Mouse (Mus musculus) erythroblast, adult 5-6 weeks (primary cell): ENCODE measurements around the gene Robo1. TPM values are rescaled to one million over a fixed set of nuclear protein-coding genes. Genes with fewer than 3 reads are reported as not detected.

ENCODE experiments used
- ATAC-seq: replicated peaks from 2 replicates; pipeline ENCODE4 v1.8.0; 2016; ENCODE audit warnings: moderate number of reproducible peaks, mild to moderate bottlenecking, moderate TSS enrichment, inconsistent platforms; ENCODE audit not compliant: poor library complexity, low FRiP score, severe bottlenecking
- total RNA-seq, 2 experiments: library from RNA; stranded (forward) in 1 of 2; stranded (reverse) in 1 of 2; fragments of 150-400 nt in 1 of 2; fragments of 200-764, 138-1000 nt in 1 of 2; gene quantifications; 2 replicates each; pipeline versions ENCODE4 v1.2.3 to v1.2.4; 2015 to 2017; ENCODE audit warnings: low replicate concordance in 2 of 2

Robo1 gene
- total RNA-seq, 2 experiments from 2014 or later = 0.43 TPM; not detected in 1

- no peak for ATAC-seq
Observed at GRCm38 (mm10) chr16:72664233-72664613, 356.1 kb downstream of the Robo1 start.

DNA sequence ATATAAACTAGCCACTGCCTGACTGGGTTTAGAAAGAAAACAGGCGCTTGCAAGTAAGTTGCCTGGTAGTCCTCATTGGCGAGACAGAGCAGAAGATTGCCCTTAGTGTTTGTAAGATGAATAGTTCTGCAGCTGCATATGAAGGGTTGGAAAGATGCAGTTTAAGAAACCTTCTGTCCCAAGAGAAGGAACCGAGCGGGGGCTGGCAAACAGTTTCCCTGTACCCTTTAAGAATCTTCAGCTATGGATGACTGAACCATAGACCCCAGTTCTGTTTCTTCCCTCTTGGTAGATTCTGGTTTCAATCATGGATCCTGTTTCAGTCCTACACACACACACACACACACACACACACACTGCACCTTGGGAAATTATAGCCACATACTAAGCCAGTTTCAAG, 356.7 kb downstream of the Robo1 start:
- ATAC-seq = no peak

DNA sequence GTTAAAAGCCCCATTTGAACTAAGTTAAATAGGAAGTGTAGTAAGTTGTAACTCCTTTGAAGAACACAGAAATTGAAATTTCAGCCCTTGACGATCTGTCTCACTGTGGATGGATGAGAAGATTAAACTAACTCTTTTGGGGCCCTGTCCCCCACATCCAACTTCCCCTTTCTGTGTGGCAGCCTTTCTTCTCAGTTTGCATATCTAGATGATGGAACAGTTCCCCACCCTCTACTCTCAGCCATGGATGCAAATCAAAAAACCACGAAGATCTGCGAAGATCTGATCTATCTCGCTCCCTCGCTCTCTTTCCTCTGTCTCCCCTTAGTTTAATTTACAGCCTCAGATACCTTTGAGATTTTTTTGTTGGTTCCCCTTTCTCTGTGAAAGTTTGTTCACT, 357.3 kb downstream of the Robo1 start:
- no peak for ATAC-seq

DNA sequence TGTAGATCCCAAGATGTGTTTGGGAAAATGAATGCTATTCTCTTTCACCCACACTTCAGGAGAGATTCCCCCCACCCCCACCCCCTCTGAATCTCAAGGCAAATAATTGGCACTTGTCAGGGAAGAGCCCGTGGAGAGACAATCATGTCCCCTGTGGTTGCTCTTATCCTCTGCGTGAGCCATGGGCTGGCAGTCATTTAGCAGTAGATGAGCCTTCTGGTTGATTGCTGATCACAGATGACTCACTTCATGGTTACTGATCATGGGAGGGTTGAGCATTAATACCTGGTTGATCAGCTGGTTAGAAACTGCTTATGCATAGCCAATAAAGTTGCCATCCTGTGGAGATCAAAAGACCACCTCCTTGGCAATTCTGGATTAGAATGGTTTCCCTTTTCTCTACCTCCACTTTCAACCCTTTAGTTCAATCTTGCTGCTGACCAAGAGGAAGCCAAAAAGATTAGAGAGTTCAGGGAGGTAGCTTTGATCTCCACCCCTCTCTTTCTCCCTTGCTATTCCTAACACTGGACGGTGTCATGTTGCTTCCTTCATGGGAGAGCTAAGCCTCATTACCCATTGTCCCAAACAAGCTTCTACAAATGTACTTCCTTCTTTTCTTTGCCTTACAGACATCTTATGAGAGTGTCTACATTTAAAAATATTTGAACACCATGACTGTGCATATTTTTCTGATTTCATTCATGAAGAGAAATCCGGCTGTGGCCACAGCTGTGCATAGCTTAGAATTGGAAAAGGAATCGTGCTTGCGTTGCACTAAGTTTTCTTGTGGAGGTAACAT, 362.3 kb downstream of the Robo1 start:
- no peak for ATAC-seq

- no peak for ATAC-seq
Observed at GRCm38 (mm10) chr16:72677234-72677633, 369.1 kb downstream of the Robo1 start.

DNA sequence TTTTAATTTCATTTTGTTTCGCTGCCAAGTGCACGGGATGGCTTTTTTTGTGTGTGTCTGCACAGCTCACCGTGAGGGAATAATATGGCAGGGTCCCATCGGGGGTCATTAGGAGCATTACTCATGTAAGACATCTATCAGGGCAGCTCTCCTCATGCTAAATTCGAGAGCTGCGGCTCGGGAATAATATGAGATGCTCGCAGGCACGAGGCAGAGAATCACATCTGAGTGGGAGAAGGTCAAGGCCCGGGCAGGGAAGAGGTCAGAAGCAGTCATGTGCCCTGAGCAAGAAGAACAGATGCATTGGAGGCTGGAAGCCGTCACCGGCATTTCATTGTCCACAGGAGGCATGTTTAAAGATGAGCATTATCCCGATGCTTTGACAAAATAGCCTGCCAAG, 370.3 kb downstream of the Robo1 start:
- no peak for ATAC-seq

GRCm38 (mm10) chr16:72678947-72679558, 370.9 kb downstream of the Robo1 start:
- ATAC-seq = no peak

DNA sequence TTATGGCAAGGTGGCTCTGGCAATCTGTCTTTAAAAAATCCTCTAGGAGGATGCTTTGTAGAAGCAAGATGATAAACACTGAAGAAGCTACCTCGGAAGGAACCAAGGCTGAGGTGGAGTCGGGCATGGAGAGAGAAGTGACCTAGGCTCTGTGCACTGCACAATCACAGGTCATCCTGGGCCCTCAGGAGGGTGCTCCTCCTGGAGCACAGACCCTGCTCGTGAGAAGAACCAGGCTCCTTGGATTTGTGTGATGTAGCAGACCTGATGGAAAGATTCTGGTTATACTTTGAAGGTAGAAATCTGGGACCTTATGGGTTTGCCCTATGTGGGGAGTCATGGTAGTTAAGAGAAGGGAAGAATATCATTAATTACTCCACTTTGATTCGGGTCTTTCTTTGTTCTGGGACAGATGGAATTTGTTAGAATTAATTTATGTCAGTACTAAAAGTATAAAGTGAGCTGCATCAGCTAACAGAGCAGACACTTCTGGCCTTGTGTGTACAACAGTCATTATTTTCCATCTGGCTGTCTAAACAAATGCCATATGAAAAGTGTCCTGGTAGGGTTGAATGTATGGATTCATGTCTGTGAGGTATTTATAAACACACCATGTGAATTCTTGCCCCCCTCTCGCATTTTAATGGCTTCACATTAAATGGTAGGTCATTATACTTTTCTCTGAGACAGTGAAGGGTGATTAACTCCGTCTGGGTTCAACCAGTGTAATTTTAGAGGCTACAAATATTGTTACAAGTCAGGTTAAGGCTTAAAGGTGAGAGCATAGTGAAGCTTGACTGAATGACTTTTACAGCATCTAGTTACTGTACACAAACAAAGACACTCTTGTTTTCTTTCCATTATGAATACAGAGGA, 377.7 kb downstream of the Robo1 start:
- ATAC-seq = no peak

- ATAC-seq = no peak
Observed at GRCm38 (mm10) chr16:72686480-72687053, 378.5 kb downstream of the Robo1 start.

- ATAC-seq = no peak
Observed at GRCm38 (mm10) chr16:72687651-72688050, 379.5 kb downstream of the Robo1 start.

DNA sequence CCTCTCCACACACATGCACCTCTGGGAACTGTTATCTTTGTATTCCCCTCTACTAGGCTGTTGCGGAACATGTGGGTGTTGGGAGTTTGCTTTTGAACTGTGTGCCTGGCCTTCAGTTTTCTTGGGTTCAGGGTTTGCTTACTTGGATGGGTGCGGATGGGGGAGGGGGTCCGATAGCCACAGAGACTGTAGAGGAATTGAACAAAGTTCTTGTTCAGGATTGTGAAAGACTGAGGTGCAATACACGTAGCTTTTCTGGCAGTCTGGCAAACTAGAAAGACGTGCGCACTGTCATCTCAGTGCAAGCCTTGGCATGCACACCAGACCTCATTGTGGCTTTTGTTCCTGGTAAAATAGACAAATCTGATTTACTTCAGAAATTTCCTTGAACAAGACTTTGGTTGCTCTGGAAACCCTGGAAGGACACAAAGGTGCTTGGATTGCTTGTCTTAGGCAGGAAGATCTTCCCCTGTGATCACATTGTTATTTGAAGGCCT, 380.1 kb downstream of the Robo1 start:
- ATAC-seq = no peak

DNA sequence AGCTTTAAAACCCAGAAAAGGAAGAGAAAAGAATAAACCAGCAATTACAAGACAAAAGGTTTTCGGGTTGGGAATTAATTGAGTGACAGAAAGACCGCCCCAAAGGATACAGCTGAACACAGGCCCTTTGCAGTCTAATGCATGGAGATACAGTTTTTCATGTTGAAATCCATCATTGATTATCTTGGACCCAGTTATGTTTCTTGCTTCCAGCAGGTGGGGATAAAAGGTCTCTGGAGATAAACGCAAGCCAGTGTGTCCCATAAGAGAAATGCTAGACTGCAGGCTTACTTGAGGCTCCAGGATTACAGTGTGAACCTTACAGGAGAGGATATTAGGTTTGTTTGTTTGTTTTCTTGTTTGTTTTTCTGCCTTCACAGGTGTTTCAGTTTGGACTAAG, 383.8 kb downstream of the Robo1 start:
- no peak for ATAC-seq

- no peak for ATAC-seq
Observed at GRCm38 (mm10) chr16:72693446-72694274, 385.6 kb downstream of the Robo1 start.

- ATAC-seq = no peak
Observed at GRCm38 (mm10) chr16:72694787-72695186, 386.7 kb downstream of the Robo1 start.

GRCm38 (mm10) chr16:72699238-72700006, 391.3 kb downstream of the Robo1 start:
- no peak for ATAC-seq

DNA sequence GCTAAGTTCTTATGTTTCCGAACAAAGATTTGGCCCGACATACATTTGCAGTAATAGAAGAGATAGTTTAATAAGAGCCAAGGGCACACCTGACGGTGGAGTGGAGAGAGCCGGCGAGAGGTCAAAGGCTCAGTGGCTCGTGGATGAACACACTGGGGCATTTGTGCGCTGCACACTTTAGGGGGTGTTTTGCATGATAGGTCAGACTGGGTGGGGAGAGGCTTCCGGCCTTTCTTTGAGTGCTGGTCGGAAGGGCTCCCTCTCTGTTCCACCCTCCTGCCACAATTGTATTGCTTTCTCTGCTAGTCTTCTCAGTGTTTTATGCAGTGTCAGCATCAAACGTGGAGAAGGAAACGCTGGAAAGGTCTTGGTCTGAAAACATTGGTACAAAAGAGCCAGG, 392.2 kb downstream of the Robo1 start:
- no peak for ATAC-seq

DNA sequence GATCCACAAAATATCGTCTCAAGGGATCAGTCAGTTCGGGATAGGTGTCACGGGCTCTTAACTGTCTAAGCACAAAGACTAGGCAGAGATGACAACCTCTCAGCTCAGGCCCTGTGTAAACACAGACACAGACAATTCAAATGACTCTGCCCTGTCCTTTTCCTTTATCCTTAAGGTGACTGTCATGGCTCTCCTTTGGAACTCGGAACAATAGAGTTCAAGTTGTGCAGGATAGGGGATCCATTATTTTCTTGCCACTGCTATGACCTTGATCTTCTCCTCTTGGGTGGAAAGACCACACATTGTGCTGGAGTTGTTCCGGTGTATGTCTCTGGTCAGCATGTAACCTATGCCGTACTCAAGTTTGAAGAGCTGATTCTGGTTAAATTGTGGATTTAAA, 395.4 kb downstream of the Robo1 start:
- ATAC-seq = no peak

GRCm38 (mm10) chr16:72705851-72706250, 397.7 kb downstream of the Robo1 start:
- ATAC-seq = no peak

GRCm38 (mm10) chr16:72708526-72708925, 400.4 kb downstream of the Robo1 start:
- no peak for ATAC-seq
